Mouse (Mus musculus): ENCODE measurements at regions not wholly inside any gene's neighbourhood (a gene's known extent, or its start where the extent isn't known, plus 50 kb on each side); places are given as distances from the start of the nearest gene placed in this dataset.

GRCm38 (mm10) chr15:85652871-85653337, 70.6 kb upstream of the Wnt7b start:
- TF ChIP-seq CTCF (IDR thresholded peaks at IDR 0.05; ENCODE audit: borderline replicate concordance, insufficient read depth, low read length) (no peak), POLR2A (IDR thresholded peaks at IDR 0.05; ENCODE audit: low read depth, low read length) (no peak)
